Mouse (Mus musculus) midbrain, embryonic 15.5 days (tissue): ENCODE results near the gene Yy1. TPM values are rescaled to one million over a fixed set of nuclear protein-coding genes. Genes with fewer than 3 reads are reported as not detected.
A peak's percentile ranks its signal among the peaks of the same experiment; 100 is the strongest.

Experiments
- ATAC-seq: fragments of 200-750 bp; cut with Nextera tagmentation; replicated peaks from 2 replicates; pipeline ENCODE4 v1.8.0; 2017; ENCODE audit warnings: moderate TSS enrichment
- H3K27ac ChIP-seq: fragments of 300-500 bp; sonication (generic); 2 replicates; pipeline ENCODE4 v1.5.1; 2015; ENCODE audit warnings: mild to moderate bottlenecking, inconsistent platforms
- H3K27me3 ChIP-seq: fragments of 300-500 bp; sonication (generic); replicated peaks from 2 replicates; pipeline ENCODE4 v1.6.1; 2015; ENCODE audit warnings: inconsistent platforms
- H3K36me3 ChIP-seq: fragments of 300-500 bp; sonication (generic); replicated peaks from 2 replicates; pipeline ENCODE4 v1.6.1; 2015; ENCODE audit warnings: inconsistent platforms
- H3K4me1 ChIP-seq: fragments of 300-500 bp; sonication (generic); 2 replicates; pipeline ENCODE4 v1.6.1; 2015; ENCODE audit warnings: inconsistent platforms
- H3K4me2 ChIP-seq: fragments of 300-500 bp; sonication (generic); 2 replicates; pipeline ENCODE4 v1.6.1; 2015; ENCODE audit warnings: inconsistent platforms, mild to moderate bottlenecking, moderate library complexity
- H3K4me3 ChIP-seq: fragments of 300-500 bp; sonication (generic); 2 replicates; pipeline ENCODE4 v1.5.1; 2015; ENCODE audit warnings: mild to moderate bottlenecking, inconsistent platforms
- H3K9ac ChIP-seq: fragments of 300-500 bp; sonication (generic); 2 replicates; pipeline ENCODE4 v1.6.1; 2015; ENCODE audit warnings: mild to moderate bottlenecking, inconsistent platforms
- H3K9me3 ChIP-seq: fragments of 300-500 bp; sonication (generic); 2 replicates; pipeline ENCODE4 v1.6.1; 2016; ENCODE audit warnings: inconsistent platforms
- WGBS: fragments of 180-500 bp; shearing (Covaris S2); methylation state at CpG from one replicate; pipeline ENCODE4 v1.1.7; 2015; ENCODE audit warnings: mixed read lengths; 5-methylcytosine and 5-hydroxymethylcytosine counted together
- polyA plus RNA-seq: library from polyadenylated mRNA; unstranded; fragments of >200 nt; fragmentation: Nextera tagmentation; extraction: Ambion mirVana; gene quantifications from 2 replicates; pipeline ENCODE4 v1.2.1, GENCODE M21; 2015

Yy1 gene
- polyA plus RNA-seq, 1 experiment from 2014 or later: 12.9 TPM

DNA sequence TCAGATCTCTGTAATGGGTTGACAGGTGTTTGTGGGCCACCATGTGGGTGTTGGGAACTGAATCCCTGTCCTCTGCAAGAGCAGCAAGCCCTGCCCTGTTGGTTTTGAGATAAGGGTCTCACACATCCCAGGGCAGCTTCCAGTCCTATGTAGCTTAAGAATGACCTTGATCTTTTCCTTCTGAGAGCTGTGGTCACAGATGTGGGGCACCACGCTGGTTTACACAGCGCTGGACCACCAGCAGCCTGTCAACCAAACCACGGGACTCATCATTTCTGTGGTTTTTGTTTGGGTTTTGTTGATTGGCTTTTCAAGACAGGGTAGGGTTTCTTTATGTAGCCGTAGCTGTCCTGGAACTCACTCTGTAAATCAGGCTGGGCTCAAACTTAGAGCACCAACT is 7.6 kb upstream of the Yy1 start:
- no peaks in the 10 kb centered on the region for H3K27me3 ChIP-seq
- no peak overlapping the region for H3K4me3 ChIP-seq
- no peaks in the 10 kb centered on the region for H3K36me3 ChIP-seq
- 0 out of 2 replicates have a peak, but pooled peaks cover 4% of the 10 kb centered on the region for H3K4me1 ChIP-seq
- H3K4me2 ChIP-seq: no peak overlapping the region
- H3K9me3 ChIP-seq: no peaks in the 10 kb centered on the region
- no peak for ATAC-seq
- no peak overlapping the region for H3K9ac ChIP-seq
- WGBS: 94% methylated on average over 4 of the region's 4 CpGs
- H3K27ac ChIP-seq: no peak overlapping the region

DNA sequence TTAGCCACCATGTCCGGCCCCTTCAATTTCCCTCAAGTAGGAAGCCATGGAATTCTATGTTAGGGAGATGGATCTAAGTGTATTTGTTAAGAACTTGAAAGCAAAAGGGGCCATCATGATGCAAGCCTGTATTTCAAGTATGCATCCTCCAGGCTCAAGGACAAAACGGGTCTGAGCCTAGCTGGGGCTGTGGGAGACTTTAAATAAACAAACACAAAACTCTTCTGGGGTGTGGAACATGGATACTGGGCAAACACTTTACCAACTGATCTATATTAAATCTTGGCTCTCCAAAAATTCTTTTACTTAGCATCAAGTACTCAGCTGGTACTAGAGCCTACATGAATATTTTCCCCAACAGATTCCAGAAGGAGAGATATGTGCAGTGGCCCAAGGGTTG is 5.4 kb upstream of the Yy1 start:
- Histone ChIP-seq H3K4me2 (no peak overlapping the region), H3K4me3 (no peak overlapping the region), H3K9me3 (no peaks in the 10 kb centered on the region), H3K4me1 (peaks cover 19% of the 10 kb centered on the region), H3K9ac (no peak overlapping the region), H3K27ac (no peak overlapping the region), H3K27me3 (no peaks in the 10 kb centered on the region), H3K36me3 (no peaks in the 10 kb centered on the region)
- 92% methylated on average over 2 of the region's 2 CpGs for WGBS
- no peak for ATAC-seq

DNA sequence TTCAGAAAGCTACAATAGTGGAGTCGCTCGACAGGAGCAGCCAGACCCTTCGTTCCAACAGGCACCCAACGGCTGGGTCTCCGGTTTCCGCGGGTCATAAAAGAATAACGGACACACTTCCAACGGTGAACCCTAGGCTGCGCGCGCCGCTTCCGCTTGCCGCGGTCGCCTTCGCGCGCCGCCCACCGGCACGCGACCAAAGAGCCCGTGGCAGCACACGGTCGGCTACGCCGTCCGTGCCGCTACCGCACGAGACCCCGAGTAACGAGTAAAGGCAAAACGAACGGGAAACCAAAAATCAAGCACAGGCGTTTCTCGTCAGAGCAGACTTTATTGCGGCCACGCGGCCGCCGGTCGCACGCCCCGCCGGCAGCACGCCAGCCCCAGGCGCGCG is 624 bp upstream of the Yy1 start:
- no peaks in the 10 kb centered on the region for H3K36me3 ChIP-seq
- no peaks in the 10 kb centered on the region for H3K27me3 ChIP-seq
- no peaks in the 10 kb centered on the region for H3K9me3 ChIP-seq
- peaks cover 40% of the 10 kb centered on the region for H3K4me1 ChIP-seq
- H3K27ac ChIP-seq: peak overlapping the region; percentile 99
- under 1% methylated on average over 52 of the region's 52 CpGs for WGBS
- H3K4me3 ChIP-seq: peak overlapping the region; percentile 70
- peak; percentile 57 for ATAC-seq
- peak overlapping the region; percentile 49 for H3K4me2 ChIP-seq
- peak overlapping the region; percentile 73 for H3K9ac ChIP-seq

DNA sequence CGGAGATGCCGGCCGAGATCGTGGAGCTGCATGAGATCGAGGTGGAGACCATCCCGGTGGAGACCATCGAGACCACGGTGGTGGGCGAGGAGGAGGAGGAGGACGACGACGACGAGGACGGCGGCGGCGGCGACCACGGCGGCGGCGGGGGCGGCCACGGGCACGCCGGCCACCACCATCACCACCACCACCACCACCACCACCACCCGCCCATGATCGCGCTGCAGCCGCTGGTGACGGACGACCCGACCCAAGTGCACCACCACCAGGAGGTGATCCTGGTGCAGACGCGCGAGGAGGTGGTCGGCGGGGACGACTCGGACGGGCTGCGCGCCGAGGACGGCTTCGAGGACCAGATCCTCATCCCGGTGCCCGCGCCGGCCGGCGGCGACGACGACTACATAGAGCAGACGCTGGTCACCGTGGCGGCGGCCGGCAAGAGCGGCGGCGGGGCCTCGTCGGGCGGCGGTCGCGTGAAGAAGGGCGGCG is 724 bp downstream of the Yy1 start:
- WGBS: under 1% methylated on average over 56 of the region's 71 CpGs
- Histone ChIP-seq H3K9ac (peak overlapping the region; percentile 60), H3K4me2 (peak overlapping the region; percentile 46), H3K27ac (peak overlapping the region; percentile 99), H3K4me3 (peak overlapping the region; percentile 70), H3K4me1 (peaks cover 45% of the 10 kb centered on the region), H3K36me3 (no peaks in the 10 kb centered on the region), H3K9me3 (no peaks in the 10 kb centered on the region), H3K27me3 (no peaks in the 10 kb centered on the region)
- peak; percentile 22 for ATAC-seq

DNA sequence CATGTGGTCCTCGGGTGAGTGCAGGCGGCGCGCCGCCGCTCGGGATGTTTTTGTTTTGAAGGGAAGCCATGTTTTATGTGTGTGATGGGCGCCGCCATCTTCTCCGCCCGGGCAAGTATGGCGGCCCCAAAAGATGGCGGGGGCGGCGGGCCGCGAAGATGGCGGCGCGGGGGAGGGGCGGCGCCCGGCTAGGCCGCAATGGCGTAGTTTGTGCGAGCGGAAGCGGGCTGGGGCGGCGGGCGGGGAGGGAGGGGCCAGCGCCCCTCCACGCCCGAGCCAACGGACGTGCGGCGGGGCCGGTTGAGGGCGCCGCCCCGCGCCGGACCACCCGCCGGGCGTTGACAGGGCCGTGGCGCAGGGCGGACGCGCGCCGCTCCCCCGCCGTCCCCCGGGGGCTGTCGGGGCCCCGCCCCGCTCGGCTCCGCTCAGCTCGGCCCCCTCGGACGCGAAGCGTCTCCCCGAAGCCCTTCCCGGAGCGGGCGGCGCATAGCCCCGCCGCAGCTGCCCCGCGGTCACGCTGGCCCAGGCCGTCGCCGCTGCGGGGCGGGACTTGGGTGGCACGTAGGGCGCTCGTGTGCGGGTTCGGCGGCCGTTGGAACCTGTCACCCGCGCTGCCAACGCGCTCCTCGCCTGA is 1.4 kb downstream of the Yy1 start:
- Histone ChIP-seq H3K9ac (peak overlapping the region; percentile 60), H3K36me3 (no peaks in the 10 kb centered on the region), H3K4me2 (peak overlapping the region; percentile 73), H3K27ac (peak overlapping the region; percentile 99), H3K9me3 (no peaks in the 10 kb centered on the region), H3K4me3 (peak overlapping the region; percentile 70), H3K27me3 (no peaks in the 10 kb centered on the region), H3K4me1 (peaks cover 45% of the 10 kb centered on the region)
- peak; percentile 68 for ATAC-seq
- under 1% methylated on average over 89 of the region's 94 CpGs for WGBS

DNA sequence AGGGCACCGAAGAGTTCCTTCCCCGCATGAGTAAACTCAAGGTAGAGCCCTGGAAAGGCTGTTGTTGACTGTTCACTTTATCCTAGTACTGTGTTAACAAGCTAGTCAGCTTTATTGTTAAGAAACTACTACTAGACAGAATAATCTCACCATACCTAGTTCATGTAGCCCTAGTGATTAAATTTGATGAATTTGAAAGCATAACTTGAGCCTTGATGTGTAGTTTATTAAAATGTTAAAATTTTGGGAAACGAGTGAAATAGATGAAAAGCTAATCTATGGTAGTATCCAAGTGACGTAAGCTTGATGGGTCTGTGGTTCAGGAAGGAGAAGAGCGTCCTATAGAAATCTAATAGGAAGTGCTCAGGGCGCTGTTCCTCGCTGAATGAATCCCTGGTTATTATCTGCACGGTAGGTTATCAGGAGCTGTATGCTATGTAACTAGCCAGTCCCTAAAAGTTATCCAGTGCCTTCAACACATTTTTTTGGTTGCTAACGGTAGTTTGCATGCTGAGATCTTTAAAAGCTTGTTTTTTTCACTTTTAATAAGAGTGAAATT is 2.3 kb downstream of the Yy1 start:
- Histone ChIP-seq H3K9me3 (no peaks in the 10 kb centered on the region), H3K4me3 (peak overlapping the region; percentile 70), H3K4me1 (peaks cover 41% of the 10 kb centered on the region), H3K27ac (peak overlapping the region; percentile 99; the same call in 1 of the 2 replicates), H3K4me2 (peak overlapping the region; percentile 73), H3K9ac (peak overlapping the region; percentile 60), H3K27me3 (no peaks in the 10 kb centered on the region), H3K36me3 (no peaks in the 10 kb centered on the region)
- no peak for ATAC-seq
- 13% methylated on average over 9 of the region's 9 CpGs for WGBS

DNA sequence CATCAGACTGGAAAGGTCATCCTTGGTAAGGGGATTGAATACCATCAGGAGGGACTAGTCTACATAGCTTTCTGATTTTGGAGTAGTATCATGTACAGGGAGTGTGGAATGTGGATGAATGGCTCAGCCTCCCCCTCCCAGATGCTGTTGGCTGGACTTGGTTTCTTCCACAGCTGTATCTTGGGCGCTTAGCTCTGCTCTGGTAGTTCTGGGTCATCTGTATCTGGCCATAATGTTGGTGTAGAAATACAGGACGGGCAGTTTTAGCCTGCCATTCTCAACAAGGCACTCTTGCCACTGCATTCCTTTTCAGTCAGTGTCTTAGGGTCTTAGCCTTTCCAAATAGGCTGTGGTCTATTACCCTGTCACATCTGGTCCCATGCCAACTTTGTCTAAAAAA is 8.8 kb downstream of the Yy1 start:
- H3K27me3 ChIP-seq: no peaks in the 10 kb centered on the region
- ATAC-seq: no peak
- 89% methylated on average over 2 of the region's 2 CpGs for WGBS

DNA sequence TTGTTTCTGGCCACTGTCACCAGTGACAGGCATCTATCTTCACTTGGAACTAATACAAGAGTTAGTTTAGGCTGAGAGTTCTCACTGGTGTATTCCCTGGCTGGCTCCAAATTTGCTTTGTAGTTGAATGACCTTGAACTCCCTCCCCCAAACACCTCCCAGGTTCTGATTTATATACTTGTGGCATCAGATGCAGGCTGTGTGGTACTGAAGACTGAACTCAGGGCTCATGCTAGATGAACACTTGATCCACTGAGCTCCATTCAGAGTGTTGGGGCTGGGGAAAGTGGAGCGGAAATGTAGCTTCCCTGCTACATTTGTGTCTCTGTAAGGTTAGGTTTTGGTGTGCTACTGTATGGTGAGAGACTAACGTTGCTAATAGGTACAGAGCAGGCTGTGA is 11.6 kb downstream of the Yy1 start:
- no peak overlapping the region for H3K4me3 ChIP-seq

More for the DNA sequence above, 8.8 kb downstream of the Yy1 start:
- Histone ChIP-seq H3K9ac (no peak overlapping the region), H3K4me2 (no peak overlapping the region), H3K27ac (no peak overlapping the region), H3K9me3 (no peaks in the 10 kb centered on the region), H3K4me3 (no peak overlapping the region), H3K4me1 (peaks cover 24% of the 10 kb centered on the region), H3K36me3 (no peaks in the 10 kb centered on the region)

DNA sequence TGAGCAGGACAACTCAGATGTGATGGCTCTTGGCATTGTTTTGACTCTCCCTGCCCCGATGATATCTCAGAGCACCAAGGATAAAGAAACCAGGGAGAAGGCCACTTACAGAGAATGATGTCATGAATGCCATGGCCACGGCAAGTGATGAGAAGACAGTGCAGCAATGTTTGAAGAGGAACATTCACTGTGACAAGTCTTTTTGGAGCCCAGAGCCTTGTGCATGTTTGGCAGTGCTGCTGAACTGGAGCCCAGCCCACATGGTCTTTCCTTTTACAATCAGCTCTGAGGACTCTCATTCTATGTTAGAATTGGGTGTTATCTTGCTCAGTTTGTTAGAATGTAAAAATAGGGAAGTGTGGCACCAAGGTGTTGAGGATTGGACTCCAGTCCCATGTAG is 15.7 kb downstream of the Yy1 start:
- no peaks in the 10 kb centered on the region for H3K9me3 ChIP-seq
- no peaks in the 10 kb centered on the region for H3K36me3 ChIP-seq
- H3K27me3 ChIP-seq: no peaks in the 10 kb centered on the region
- H3K4me3 ChIP-seq: no peak overlapping the region
- no peak overlapping the region for H3K9ac ChIP-seq
- no peak overlapping the region for H3K4me2 ChIP-seq
- no peak overlapping the region for H3K27ac ChIP-seq
- 82% methylated on average over 2 of the region's 2 CpGs for WGBS
- ATAC-seq: no peak
- peaks cover 8% of the 10 kb centered on the region for H3K4me1 ChIP-seq

More for the DNA sequence above, 11.6 kb downstream of the Yy1 start:
- H3K36me3 ChIP-seq: no peaks in the 10 kb centered on the region
- no peaks in the 10 kb centered on the region for H3K27me3 ChIP-seq
- H3K27ac ChIP-seq: no peak overlapping the region
- ATAC-seq: no peak
- H3K4me2 ChIP-seq: no peak overlapping the region
- H3K9me3 ChIP-seq: no peaks in the 10 kb centered on the region
- 94% methylated on average over 2 of the region's 2 CpGs for WGBS
- H3K9ac ChIP-seq: no peak overlapping the region
- peaks cover 13% of the 10 kb centered on the region; the same call in 1 of the 2 replicates for H3K4me1 ChIP-seq

DNA sequence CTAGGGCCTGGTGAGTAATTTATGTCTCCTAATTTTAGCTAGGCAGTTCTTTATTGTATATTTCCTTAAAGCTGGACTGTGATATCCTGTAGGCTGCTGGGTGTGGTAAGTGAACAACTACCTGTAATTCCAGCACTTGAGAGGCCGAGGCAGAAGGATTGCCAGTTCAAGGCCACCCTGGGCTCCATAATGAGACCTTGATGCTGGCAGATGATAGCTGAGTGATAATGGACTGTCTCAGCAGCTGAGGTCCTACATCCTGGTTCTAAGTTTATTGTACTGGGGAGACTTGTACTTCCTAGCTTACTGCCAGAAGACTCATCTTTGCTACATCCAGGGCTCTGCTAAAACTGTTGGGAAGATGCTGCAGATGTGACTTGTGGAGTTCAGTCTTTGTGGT is 17.0 kb downstream of the Yy1 start:
- Histone ChIP-seq H3K27me3 (no peaks in the 10 kb centered on the region), H3K9me3 (no peaks in the 10 kb centered on the region), H3K36me3 (no peaks in the 10 kb centered on the region), H3K4me1 (peaks cover 8% of the 10 kb centered on the region), H3K4me3 (no peak overlapping the region), H3K9ac (no peak overlapping the region), H3K4me2 (no peak overlapping the region), H3K27ac (no peak overlapping the region)
- 82% methylated on average over 1 of the region's 1 CpGs for WGBS
- no peak for ATAC-seq

DNA sequence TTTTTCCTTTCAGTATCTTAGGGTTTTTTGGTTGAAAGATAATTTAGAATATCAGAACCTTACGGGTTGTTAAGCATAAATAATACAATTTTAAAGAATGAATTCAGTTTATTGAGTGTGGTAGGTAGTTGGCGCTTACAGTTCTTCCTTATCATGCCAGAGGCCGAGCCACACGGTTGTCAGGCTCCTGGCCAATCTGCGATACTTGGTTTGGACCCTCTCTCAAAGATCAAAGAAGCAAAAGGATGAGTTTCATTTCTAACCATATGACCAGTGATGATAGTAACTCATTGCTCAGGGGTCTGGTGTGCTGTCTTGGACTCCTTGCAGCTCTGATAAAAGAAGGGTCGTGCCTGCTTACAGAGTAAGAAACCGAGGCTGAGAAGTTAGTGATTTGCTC is 17.5 kb downstream of the Yy1 start:
- no peak overlapping the region for H3K27ac ChIP-seq
- peaks cover 8% of the 10 kb centered on the region for H3K4me1 ChIP-seq
- no peaks in the 10 kb centered on the region for H3K36me3 ChIP-seq
- no peaks in the 10 kb centered on the region for H3K9me3 ChIP-seq
- no peaks in the 10 kb centered on the region for H3K27me3 ChIP-seq
- no peak overlapping the region for H3K9ac ChIP-seq
- no peak for ATAC-seq
- 91% methylated on average over 7 of the region's 7 CpGs for WGBS
- H3K4me3 ChIP-seq: no peak overlapping the region
- no peak overlapping the region for H3K4me2 ChIP-seq

DNA sequence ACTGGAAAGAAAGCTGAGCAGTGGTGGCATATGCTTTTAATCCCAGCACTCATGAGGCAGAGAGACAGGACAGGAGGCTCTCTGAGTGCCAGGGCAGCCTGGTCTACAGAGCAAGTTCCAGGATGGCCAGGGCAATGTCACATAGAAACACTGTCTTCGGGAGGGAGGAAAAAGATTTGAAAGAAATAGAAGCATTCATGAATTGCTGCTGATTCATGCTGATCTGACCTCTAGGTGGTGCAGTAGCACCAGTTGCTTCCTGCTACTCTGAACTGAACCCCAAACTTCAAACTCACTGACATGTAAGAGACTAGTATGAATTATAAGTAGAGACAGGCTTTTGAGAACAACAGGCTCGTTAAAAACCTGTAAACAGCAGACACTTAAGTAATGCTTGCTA is 18.4 kb downstream of the Yy1 start:
- 60% methylated on average over 2 of the region's 2 CpGs for WGBS
- no peak for ATAC-seq
- peaks cover 8% of the 10 kb centered on the region for H3K4me1 ChIP-seq

DNA sequence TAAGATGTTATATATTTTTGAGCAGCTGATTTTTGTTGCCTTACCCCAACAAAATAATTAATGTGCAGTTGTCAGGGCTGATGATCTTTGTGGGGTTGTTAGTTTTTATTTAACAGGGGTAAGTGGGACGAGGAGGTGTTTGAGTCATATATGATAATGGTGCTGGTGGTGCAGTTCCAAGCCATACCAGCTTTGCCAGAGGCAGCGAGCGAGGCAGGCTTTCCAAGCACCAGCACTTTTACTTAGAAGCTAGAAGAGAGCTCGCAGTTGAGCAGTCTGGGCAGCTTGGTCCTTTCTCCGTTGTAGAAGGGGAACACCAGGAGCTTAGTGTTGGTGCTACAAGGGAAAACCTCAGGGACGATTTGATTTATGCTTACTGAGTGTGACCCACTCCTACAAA is 19.7 kb downstream of the Yy1 start:
- no peak overlapping the region for H3K4me2 ChIP-seq
- H3K4me1 ChIP-seq: peaks cover 8% of the 10 kb centered on the region
- no peaks in the 10 kb centered on the region for H3K27me3 ChIP-seq
- ATAC-seq: no peak
- H3K4me3 ChIP-seq: no peak overlapping the region
- WGBS: 89% methylated on average over 6 of the region's 6 CpGs
- no peak overlapping the region for H3K27ac ChIP-seq
- no peaks in the 10 kb centered on the region for H3K9me3 ChIP-seq
- no peak overlapping the region for H3K9ac ChIP-seq
- H3K36me3 ChIP-seq: no peaks in the 10 kb centered on the region

More for the DNA sequence above, 18.4 kb downstream of the Yy1 start:
- Histone ChIP-seq H3K9ac (no peak overlapping the region), H3K4me3 (no peak overlapping the region), H3K4me2 (no peak overlapping the region), H3K36me3 (no peaks in the 10 kb centered on the region), H3K9me3 (no peaks in the 10 kb centered on the region), H3K27ac (0 out of 2 replicates have a peak overlapping the region, but pooled peaks have one; percentile 17), H3K27me3 (no peaks in the 10 kb centered on the region)
